Mouse (Mus musculus) MEL (cell line): ENCODE data around the gene Ckap4.

ENCODE experiments used
- CHD2 ChIP-seq: IDR thresholded peaks from 2 replicates; pipeline ENCODE4 v1.6.1; 2011; ENCODE audit warnings: low read length, improper control_type of control experiment
- CTCF ChIP-seq, 3 experiments: IDR thresholded peaks in 2 of 3; conservative IDR thresholded peaks in 1 of 3; 2 replicates each; pipeline ENCODE4 v1.5.1; 2011 to 2012; ENCODE audit warnings: low read length in 3 of 3, low read depth in 2 of 3, mild to moderate bottlenecking in 2 of 3, improper control_type of control experiment in 1 of 3, inconsistent platforms in 1 of 3, mixed read lengths in 1 of 3, moderate library complexity in 1 of 3; ENCODE audit not compliant: control insufficient read depth in 1 of 3, insufficient read depth in 1 of 3, poor library complexity in 1 of 3, severe bottlenecking in 1 of 3
- ELF1 ChIP-seq: IDR thresholded peaks from 2 replicates; pipeline ENCODE4 v1.6.1; 2014; ENCODE audit warnings: low read depth, mild to moderate bottlenecking, inconsistent platforms, low read length, improper control_type of control experiment, moderate library complexity
- EP300 ChIP-seq, 2 experiments: IDR thresholded peaks; 2 replicates each; pipeline ENCODE4 v1.6.1; 2011; ENCODE audit warnings: improper control_type of control experiment in 2 of 2, low read length in 2 of 2, low read depth in 1 of 2, mild to moderate bottlenecking in 1 of 2
- NRF1 ChIP-seq: IDR thresholded peaks from 2 replicates; pipeline ENCODE4 v1.6.1; 2014; ENCODE audit warnings: low read depth, mild to moderate bottlenecking, inconsistent platforms, low read length, improper control_type of control experiment, moderate library complexity; ENCODE audit not compliant: poor library complexity, insufficient read depth, severe bottlenecking
- POLR2A ChIP-seq, 2 experiments: IDR thresholded peaks; 2 replicates each; pipeline ENCODE4 v1.6.1; 2011 to 2012; ENCODE audit warnings: low read length in 2 of 2, mild to moderate bottlenecking in 2 of 2, control low read depth in 1 of 2, improper control_type of control experiment in 1 of 2, low read depth in 1 of 2, moderate library complexity in 1 of 2; ENCODE audit not compliant: control insufficient read depth in 1 of 2, insufficient read depth in 1 of 2, poor library complexity in 1 of 2
- POLR2AphosphoS2 ChIP-seq: IDR thresholded peaks from 2 replicates; pipeline ENCODE4 v1.6.1; 2011; ENCODE audit warnings: low read length, improper control_type of control experiment

DNA sequence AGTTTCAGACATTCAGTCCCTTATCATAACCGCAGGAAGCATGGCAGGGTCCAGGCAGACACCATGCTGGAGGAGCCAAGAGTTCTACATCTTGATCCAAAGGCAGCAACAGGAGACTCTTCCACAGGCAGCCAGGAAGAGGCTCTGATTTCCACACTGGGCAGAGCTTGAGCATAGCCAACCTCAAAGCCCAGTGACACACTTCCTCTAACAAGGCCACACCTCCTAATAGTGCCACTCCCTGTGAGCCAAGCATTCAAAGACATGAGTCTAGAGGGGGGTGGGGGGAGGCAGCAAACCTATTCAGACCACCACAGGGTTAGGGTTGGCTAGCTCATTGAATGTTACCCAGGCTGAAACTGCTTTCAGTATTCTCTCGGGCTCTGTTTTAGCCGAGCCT, 18.0 kb upstream of the Ckap4 start:
- TF ChIP-seq ELF1 (no peak), CHD2 (no peak), EP300 (IDR thresholded peaks at IDR 0.05; ENCODE audit: low read depth in 1 of 2, low read length in 2 of 2) (no peak), POLR2A (IDR thresholded peaks at IDR 0.05; ENCODE audit: control insufficient read depth in 1 of 2, insufficient read depth in 1 of 2, low read depth in 1 of 2, low read length in 2 of 2, poor library complexity in 1 of 2) (no peak), POLR2AphosphoS2 (no peak), CTCF (IDR thresholded peaks at IDR 0.05 in 2 of 3, conservative IDR thresholded peaks at IDR 0.05 in 1 of 3; ENCODE audit: control insufficient read depth in 1 of 3, insufficient read depth in 1 of 3, low read depth in 2 of 3, low read length in 3 of 3, poor library complexity in 1 of 3, severe bottlenecking in 1 of 3) (no peak), NRF1 (no peak)
